Mouse (Mus musculus) CH12.LX (cell line): ENCODE measurements around the gene Gnb1l.

Experiments
- CHD1 ChIP-seq: IDR thresholded peaks from 2 replicates; pipeline ENCODE4 v1.6.1; 2012; ENCODE audit warnings: low read depth, low read length, improper control_type of control experiment, inconsistent platforms
- CHD2 ChIP-seq: IDR thresholded peaks from 2 replicates; pipeline ENCODE4 v1.6.1; 2011; ENCODE audit warnings: low read length, improper control_type of control experiment
- CTCF ChIP-seq, 2 experiments: IDR thresholded peaks in 1 of 2; conservative IDR thresholded peaks in 1 of 2; 2 replicates each; pipeline ENCODE4 v1.5.1; 2011 to 2012; ENCODE audit warnings: low read depth in 2 of 2, low read length in 2 of 2, improper control_type of control experiment in 1 of 2, inconsistent platforms in 1 of 2, mild to moderate bottlenecking in 1 of 2, moderate library complexity in 1 of 2
- EP300 ChIP-seq: IDR thresholded peaks from 2 replicates; pipeline ENCODE4 v1.6.1; 2011; ENCODE audit warnings: low read length, improper control_type of control experiment
- ETS1 ChIP-seq: conservative IDR thresholded peaks from 2 replicates; pipeline ENCODE4 v1.6.1; 2012; ENCODE audit warnings: low read depth, mild to moderate bottlenecking, inconsistent platforms, low read length, improper control_type of control experiment, moderate library complexity
- JUND ChIP-seq: conservative IDR thresholded peaks from 2 replicates; pipeline ENCODE4 v1.6.1; 2011; ENCODE audit warnings: low read depth, low read length, improper control_type of control experiment
- KAT2A ChIP-seq: IDR thresholded peaks from 2 replicates; pipeline ENCODE4 v1.6.1; 2012; ENCODE audit warnings: low read length, improper control_type of control experiment, inconsistent platforms; ENCODE audit not compliant: insufficient replicate concordance
- MAZ ChIP-seq: IDR thresholded peaks from 2 replicates; pipeline ENCODE4 v1.6.1; 2012; ENCODE audit warnings: low read depth, mild to moderate bottlenecking, inconsistent platforms, low read length, improper control_type of control experiment, moderate library complexity
- POLR2A ChIP-seq: IDR thresholded peaks from 2 replicates; pipeline ENCODE4 v1.6.1; 2011; ENCODE audit warnings: low read depth, mild to moderate bottlenecking, improper control_type of control experiment, low read length
- POLR2AphosphoS2 ChIP-seq: IDR thresholded peaks from 2 replicates; pipeline ENCODE4 v1.6.1; 2011; ENCODE audit warnings: low read depth, low read length, improper control_type of control experiment
- SIN3A ChIP-seq: IDR thresholded peaks from 2 replicates; pipeline ENCODE4 v1.6.1; 2012; ENCODE audit warnings: low read length, improper control_type of control experiment, inconsistent platforms
- TCF12 ChIP-seq: IDR thresholded peaks from 2 replicates; pipeline ENCODE4 v1.6.1; 2014; ENCODE audit warnings: low read depth, mild to moderate bottlenecking, inconsistent platforms, low read length, improper control_type of control experiment
- USF1 ChIP-seq: IDR thresholded peaks from 2 replicates; pipeline ENCODE4 v1.6.1; 2014; ENCODE audit warnings: low read depth, mild to moderate bottlenecking, inconsistent platforms, low read length, improper control_type of control experiment
- ZMIZ1 ChIP-seq: IDR thresholded peaks from 2 replicates; pipeline ENCODE4 v1.6.1; 2012; ENCODE audit warnings: low read depth, mild to moderate bottlenecking, inconsistent platforms, low read length, improper control_type of control experiment

DNA sequence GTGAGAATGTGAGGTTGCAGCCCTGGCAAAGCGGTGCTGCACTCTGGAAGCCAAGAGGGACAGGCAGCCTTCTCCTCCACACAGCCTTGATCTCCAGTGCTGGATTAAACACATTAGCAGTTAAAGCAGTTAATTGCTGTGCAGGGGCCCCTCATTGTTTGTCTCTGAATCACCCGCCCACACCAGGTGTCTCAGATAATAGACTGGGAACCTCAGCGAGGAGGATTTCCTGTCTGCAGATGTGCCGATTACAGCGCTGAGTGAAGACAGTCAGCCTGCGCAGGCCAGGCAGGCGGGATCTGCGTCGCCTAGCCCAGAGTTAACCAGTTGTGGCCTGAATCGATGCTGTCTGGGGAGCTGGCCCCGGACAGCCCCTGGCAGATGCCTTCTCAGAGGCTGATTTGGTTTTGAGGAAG, 38.5 kb upstream of the Gnb1l start:
- TF ChIP-seq JUND (no peak), ZMIZ1 (0 out of 2 replicates have a peak, but pooled peaks have one; percentile 30), EP300 (0 out of 2 replicates have a peak, but pooled peaks have one; percentile 55), TCF12 (peak; percentile 56; the same call in 1 of the 2 replicates), CTCF (conservative IDR thresholded peaks at IDR 0.05 in 1 of 2, IDR thresholded peaks at IDR 0.05 in 1 of 2; ENCODE audit: low read depth in 2 of 2, low read length in 2 of 2) (no peak), MAZ (0 out of 2 replicates have a peak, but pooled peaks have one; percentile 33), CHD1 (0 out of 2 replicates have a peak, but pooled peaks have one; percentile 41), POLR2A (no peak), SIN3A (no peak), POLR2AphosphoS2 (no peak), USF1 (no peak), CHD2 (no peak), ETS1 (peak; percentile 54), KAT2A (0 out of 2 replicates have a peak, but pooled peaks have one; percentile 15)
